Mouse (Mus musculus): Measurements from ENCODE around the gene Haghl. TPM values are rescaled to one million over a fixed set of nuclear protein-coding genes. Genes with fewer than 3 reads are reported as not detected.

Haghl gene
- 26.8 and 27.4 TPM in 2 replicates for polyA plus RNA-seq (2012; rRNA removed; ENCODE audit: low replicate concordance)

DNA sequence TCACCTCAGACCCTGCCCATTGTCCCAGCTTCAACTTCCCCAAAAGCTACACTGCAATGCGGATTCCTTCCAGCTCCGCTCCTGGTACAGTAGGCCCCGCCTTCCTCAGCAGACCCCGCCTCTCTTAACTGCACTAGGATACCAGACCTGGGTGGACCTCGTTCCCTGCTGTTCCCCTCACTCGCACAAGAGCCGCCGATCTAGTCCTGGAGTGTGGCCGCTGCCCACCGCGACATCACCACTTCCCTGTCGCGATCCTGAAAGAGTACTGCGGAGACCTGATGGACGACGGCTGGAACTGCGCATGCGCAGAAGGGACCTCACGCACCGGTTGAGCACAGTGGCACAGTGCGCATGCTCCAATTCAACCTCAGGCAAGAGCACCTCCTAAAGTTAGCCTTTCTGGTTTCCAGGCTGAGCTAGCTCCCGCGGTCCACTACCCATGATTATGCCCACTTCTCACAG, at the start of gene Haghl:
TSS of gene Haghl (minus strand) at position 393 of the 465 bp plus-strand sequence.

DNA sequence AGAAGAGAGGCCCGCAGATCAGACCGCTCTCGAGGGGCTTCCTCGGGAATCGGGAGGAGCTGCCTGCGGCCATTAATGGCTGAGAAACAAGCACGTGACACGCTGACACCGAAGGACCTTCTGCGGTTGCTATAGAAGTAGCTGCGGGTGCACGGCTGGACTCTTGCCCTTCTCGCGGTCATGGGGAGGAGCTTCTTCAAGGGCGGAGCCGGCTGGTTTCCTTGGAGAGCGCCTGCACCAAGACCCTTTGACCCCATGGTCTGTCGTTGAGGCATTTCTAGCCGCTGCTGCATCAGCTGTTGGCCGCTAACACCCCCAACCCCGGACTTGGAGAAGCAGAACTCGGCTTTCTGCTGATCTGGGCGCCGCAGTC, 47.8 kb upstream of the Haghl start, which contains the start of gene Stub1:
TSS of gene Stub1 (minus strand) at position 114 of the 373 bp plus-strand sequence.

DNA sequence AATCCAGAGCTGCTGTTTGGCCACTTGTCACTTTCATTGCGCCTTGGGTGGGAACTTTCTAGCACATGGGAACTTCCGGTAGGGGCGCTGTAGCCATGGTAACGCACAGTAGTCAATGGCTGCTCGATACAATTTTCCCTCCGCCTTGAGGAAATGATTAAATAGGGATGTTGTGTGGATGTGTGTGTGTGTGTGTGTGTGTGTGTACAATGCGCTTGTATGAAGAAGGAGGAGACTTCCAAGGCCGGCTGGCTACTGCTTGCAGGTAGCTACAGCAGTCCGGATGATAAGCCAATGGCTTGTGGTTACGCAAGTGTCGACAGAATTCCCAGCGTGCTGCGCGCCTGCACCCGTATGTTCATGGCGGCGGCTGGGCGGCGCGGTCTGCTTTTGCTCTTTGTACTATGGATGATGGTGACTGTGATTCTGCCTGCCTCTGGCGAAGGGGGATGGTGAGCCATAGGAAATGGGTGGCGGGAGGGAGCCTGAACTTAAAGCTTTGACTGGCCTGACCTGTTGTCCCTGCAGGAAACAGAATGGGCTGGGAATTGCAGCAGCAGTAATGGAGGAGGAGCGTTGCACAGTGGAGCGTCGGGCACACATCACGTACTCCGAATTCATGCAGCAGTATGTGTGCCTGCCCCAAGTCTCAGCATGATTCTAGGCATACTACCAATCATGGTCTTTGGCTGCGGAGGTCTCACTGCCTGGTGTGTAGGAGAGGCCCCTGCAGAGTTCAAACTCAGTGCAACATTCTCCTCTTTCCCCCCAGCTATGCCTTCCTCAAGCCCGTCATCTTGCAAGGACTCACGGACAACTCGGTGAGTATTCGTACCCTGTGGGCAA, 43.5 kb upstream of the Haghl start, which contains the start of gene Jmjd8:
TSS of gene Jmjd8 (plus strand) at position 156 of the 846 bp plus-strand sequence.

DNA sequence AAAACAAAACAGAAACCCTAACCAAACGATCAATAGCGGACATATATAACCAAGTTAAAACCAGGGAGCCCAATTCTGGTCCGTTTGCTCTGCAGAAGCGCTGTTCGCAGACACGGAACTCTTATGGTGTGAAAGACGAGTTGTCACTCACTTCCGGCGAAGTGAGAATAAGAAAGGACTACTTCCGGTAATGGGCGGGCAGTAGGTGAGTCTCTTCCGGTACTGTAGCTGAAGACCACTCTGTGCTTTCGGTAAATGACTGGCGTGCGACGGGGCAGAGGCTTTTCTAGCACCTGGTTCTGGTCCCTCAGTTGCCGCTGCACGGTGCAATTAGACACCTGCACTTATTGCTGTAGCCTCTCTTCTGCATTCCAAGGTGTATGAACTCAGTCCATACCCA, 38.0 kb upstream of the Haghl start, which contains the start of gene Wdr24:
TSS of gene Wdr24 (plus strand) at position 176 of the 400 bp plus-strand sequence.

DNA sequence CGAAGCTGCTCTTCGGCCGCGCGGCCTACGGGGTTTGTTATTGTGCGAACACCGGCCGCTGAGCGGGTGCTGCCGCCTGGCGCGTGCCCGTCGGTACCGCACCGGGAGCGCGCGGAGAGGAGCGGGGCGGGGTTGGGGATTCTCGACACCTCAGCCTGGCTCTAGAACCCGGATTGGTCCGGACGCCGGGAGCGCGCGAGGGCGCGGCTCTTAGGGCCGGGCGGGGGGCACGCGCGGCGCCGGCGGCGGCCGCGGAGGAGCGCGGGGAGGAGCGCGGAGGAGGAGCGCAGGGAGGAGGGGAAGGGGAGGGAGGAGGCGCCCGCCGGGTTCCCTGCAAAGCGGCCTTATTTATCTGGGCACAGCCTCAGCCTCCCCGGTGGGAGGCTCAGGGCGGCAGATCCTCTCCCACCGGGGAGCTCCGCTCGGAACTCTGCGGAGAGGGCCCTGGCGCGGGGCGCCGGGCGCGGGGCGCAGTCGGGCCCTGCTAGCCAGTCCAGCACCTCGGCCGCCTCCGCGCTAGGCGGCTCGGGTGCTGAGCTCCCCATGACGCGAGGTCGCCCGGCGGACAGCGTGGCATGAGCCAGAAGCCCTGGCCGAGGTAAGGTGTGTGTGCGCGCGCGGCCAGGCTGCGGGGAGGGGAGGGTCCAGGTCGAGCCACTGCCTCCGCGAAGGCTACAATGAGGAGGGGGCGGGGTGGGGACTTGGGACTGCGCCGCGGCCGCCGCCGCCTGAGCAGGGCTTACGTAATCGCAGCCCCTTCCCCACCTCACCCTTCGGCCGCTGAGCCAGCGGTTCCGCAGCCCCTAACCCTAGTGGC, 23.5 kb upstream of the Haghl start, which contains the start of gene Fbxl16:
TSS of gene Fbxl16 (plus strand) at position 297 of the 817 bp plus-strand sequence.

DNA sequence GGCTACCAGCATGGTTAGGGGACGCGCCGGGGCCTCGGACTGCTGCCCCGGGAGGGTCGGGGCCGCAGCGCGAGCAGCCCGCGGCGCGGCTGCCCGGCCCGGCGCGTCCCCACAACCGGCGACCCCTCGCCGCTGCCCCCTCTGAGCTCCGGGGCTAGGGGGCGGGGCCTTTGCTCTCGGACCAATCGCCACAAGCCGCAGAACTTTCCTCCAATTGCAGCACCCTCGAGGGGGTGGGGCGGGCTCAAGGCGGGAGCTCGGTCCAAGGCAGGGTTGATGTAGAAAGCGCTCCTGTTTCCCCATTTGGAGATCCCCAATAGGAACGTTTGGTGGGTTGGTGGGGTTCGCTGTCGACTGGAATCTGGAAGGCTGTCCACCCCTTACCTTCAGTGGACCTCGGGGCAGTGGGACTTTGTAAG, 11.5 kb upstream of the Haghl start, which contains the start of gene Metrn:
TSS of gene Metrn (minus strand) at position 186 of the 419 bp plus-strand sequence.

GRCm38 (mm10) chr17:25795609-25796092, 10.2 kb upstream of the Haghl start, which contains the start of gene AC134908.4:
Gene AC134908.4, minus strand, starts transcription at chr17:25795659.

DNA sequence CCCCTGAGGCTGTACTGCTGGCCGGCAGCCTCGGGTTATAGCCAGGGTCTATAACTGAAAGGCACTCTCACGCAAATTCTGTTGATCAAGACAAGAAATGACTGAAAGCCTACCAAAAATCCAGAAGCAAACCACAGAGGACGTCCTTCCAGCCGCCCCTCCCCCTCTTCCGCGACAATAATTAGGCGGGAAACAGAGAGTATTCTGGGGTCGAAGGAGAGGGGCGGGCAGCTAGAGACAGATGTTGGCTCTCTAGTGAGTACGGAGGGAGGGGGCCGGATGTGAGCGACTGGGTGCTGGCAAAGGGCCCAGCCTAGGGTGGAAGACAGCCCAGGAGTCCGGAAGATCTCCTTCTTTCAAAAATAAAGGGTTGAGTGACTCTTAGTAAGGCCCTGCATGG, 7.1 kb upstream of the Haghl start, which contains the start of gene Fam173a:
TSS of gene Fam173a (minus strand) at position 287 of the 400 bp plus-strand sequence.

DNA sequence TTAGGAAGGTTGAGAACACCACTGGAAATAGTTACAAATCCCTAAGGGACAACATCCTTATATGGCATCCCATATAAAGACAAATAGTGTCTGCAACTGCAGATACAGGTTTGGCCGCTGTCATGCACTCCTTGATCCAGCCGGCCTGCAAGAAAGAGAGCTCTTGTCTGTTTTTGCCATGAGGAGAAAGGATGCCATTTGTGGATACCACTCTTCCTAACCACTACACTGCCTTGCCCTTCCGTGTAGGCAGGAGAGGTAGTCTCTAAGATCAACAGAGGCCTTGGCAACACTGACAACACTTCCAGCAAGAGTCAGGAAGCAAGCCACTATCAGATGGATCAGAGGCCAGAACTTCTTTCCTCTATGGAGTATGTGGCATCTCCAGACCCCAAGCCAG, 807 bp upstream of the Haghl start, which contains the start of gene Ccdc78:
TSS of gene Ccdc78 (plus strand) at position 301 of the 400 bp plus-strand sequence.

DNA sequence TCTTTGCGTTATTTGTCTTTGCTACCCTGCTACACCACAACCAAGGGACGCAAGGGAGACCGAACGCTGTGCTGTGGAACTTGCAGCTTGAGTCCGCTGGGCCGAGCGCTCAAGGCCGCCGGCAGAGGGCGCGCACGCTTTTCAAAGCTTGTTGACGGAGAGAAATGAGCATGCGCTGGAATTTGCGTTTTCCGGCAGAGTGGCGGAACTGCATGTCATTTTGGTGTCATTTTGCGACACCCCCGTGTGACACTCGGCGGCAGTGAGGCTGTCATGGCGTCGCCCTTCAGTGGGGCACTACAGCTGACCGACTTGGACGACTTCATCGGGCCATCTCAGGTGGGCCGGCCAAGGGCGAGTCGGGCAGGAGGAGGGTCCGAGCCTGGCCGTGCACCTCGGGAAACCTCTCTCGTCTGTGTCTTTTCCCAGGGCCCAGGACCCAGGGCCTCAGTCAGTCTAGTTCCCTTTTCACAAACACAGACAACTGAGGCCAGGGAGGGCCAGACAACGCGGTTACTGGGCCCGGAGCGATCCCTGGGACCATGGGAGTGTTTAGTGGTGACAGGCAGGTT, 11.8 kb downstream of the Haghl start, which contains the start of gene Narfl:
TSS of gene Narfl (plus strand) at position 228 of the 572 bp plus-strand sequence.

DNA sequence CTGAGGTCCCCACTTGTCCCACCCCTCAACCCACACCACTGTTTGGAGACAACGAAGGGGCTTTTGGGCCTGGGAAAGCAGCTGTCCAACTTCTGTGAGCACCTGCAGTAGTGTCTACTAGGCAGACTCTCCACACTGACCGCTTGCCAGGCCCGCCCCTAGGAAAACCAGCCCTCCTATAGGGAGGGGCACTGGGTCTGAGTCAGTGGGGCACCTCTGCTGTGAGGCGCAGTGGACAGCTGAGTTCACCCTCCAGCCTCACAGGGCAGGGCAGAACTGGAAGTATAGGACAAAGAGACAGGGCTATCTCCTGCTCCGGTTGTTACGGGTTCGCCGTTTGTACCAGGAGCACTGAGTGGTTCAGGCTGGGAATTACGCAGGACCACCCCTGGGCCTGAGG, 31.2 kb downstream of the Haghl start, which contains the start of gene Msln:
TSS of gene Msln (minus strand) at position 138 of the 400 bp plus-strand sequence.

DNA sequence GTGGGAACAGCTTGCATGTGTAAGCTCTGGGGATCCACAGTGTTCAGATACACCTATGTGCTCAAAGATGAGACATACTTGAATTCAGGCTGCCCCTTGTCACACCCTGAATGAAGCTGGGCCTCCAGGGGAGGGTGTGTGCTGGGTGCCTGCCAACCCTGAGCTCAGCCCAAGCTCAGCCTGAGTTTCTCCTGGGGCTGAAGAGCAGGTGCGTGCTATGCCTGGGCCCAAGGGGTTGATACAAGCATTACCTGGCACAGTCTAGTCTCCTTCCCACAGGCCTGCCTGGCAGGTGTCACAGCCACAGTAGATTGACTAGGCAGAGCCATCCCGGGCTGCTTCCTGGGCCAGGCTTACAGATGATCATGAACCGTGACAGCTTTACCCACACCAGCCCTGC, 49.7 kb downstream of the Haghl start, which contains the start of gene Mslnl:
TSS of gene Mslnl (plus strand) at position 298 of the 400 bp plus-strand sequence.

Other genes with a start within 250 kb of the Haghl start
- gene Sox8, start 215.0 kb downstream of the Haghl start, polyA plus RNA-seq (2012; rRNA removed; ENCODE audit: low replicate concordance) = 0.35 and 0.44 TPM in 2 replicates
- 12.1 and 16.5 TPM in 2 replicates for gene Lmf1, start 206.6 kb downstream of the Haghl start, polyA plus RNA-seq (2012; rRNA removed; ENCODE audit: low replicate concordance)
- gene Gng13, start 68.5 kb downstream of the Haghl start, polyA plus RNA-seq (2012; rRNA removed; ENCODE audit: low replicate concordance) = 0.23 TPM in 1 of 2 replicates, not detected in the other
- gene Chtf18, start 58.3 kb downstream of the Haghl start, polyA plus RNA-seq (2012; rRNA removed; ENCODE audit: low replicate concordance) = 10.7 and 13.7 TPM in 2 replicates
- 23.9 and 28.5 TPM in 2 replicates for gene Rpusd1, start 58.0 kb downstream of the Haghl start, polyA plus RNA-seq (2012; rRNA removed; ENCODE audit: low replicate concordance)
- 0.27 and 0.29 TPM in 2 replicates for gene Mslnl, start 49.6 kb downstream of the Haghl start, polyA plus RNA-seq (2012; rRNA removed; ENCODE audit: low replicate concordance)
- 2.2 and 3.4 TPM in 2 replicates for gene Msln, start 31.3 kb downstream of the Haghl start, polyA plus RNA-seq (2012; rRNA removed; ENCODE audit: low replicate concordance)
- 11.9 and 15.5 TPM in 2 replicates for gene Narfl, start 11.9 kb downstream of the Haghl start, polyA plus RNA-seq (2012; rRNA removed; ENCODE audit: low replicate concordance)
- 0.06 TPM in 1 of 2 replicates, not detected in the other for gene Ccdc78, start 907 bp upstream of the Haghl start, polyA plus RNA-seq (2012; rRNA removed; ENCODE audit: low replicate concordance)
- gene Fam173a, start 7.2 kb upstream of the Haghl start, polyA plus RNA-seq (2012; rRNA removed; ENCODE audit: low replicate concordance) = 94.1 and 137 TPM in 2 replicates
- gene AC134908.4, start 10.0 kb upstream of the Haghl start, polyA plus RNA-seq (2012; rRNA removed; ENCODE audit: low replicate concordance) = not detected in 2 replicates
- gene Metrn, start 11.5 kb upstream of the Haghl start, polyA plus RNA-seq (2012; rRNA removed; ENCODE audit: low replicate concordance) = 29.1 and 38.2 TPM in 2 replicates
- 2.5 and 4.1 TPM in 2 replicates for gene Fbxl16, start 23.4 kb upstream of the Haghl start, polyA plus RNA-seq (2012; rRNA removed; ENCODE audit: low replicate concordance)
- 27.2 and 27.4 TPM in 2 replicates for gene Wdr24, start 38.0 kb upstream of the Haghl start, polyA plus RNA-seq (2012; rRNA removed; ENCODE audit: low replicate concordance)
- gene Jmjd8, start 43.2 kb upstream of the Haghl start, polyA plus RNA-seq (2012; rRNA removed; ENCODE audit: low replicate concordance) = 43.0 and 55.8 TPM in 2 replicates
- 105 and 167 TPM in 2 replicates for gene Stub1, start 47.7 kb upstream of the Haghl start, polyA plus RNA-seq (2012; rRNA removed; ENCODE audit: low replicate concordance)
- gene Rhbdl1, start 51.6 kb upstream of the Haghl start, polyA plus RNA-seq (2012; rRNA removed; ENCODE audit: low replicate concordance) = 6.5 and 12.9 TPM in 2 replicates
- gene Gm20683, start 56.1 kb upstream of the Haghl start, polyA plus RNA-seq (2012; rRNA removed; ENCODE audit: low replicate concordance) = 68.5 and 82.6 TPM in 2 replicates
- gene Rhot2, start 59.2 kb upstream of the Haghl start, polyA plus RNA-seq (2012; rRNA removed; ENCODE audit: low replicate concordance) = 122 and 144 TPM in 2 replicates
- gene Wdr90, start 75.8 kb upstream of the Haghl start, polyA plus RNA-seq (2012; rRNA removed; ENCODE audit: low replicate concordance) = 9.5 and 30.5 TPM in 2 replicates
- gene Mcrip2, start 83.1 kb upstream of the Haghl start, polyA plus RNA-seq (2012; rRNA removed; ENCODE audit: low replicate concordance) = 135 and 209 TPM in 2 replicates
- 162 and 249 TPM in 2 replicates for gene Mettl26, start 89.4 kb upstream of the Haghl start, polyA plus RNA-seq (2012; rRNA removed; ENCODE audit: low replicate concordance)
- 1.3 and 1.9 TPM in 2 replicates for gene Wfikkn1, start 95.2 kb upstream of the Haghl start, polyA plus RNA-seq (2012; rRNA removed; ENCODE audit: low replicate concordance)
- gene Rab40c, start 134.1 kb upstream of the Haghl start, polyA plus RNA-seq (2012; rRNA removed; ENCODE audit: low replicate concordance) = 38.2 and 46.0 TPM in 2 replicates
- gene Pigq, start 159.3 kb upstream of the Haghl start, polyA plus RNA-seq (2012; rRNA removed; ENCODE audit: low replicate concordance) = 69.2 and 87.1 TPM in 2 replicates
- gene Nhlrc4, start 159.3 kb upstream of the Haghl start, polyA plus RNA-seq (2012; rRNA removed; ENCODE audit: low replicate concordance) = not detected in 2 replicates
- gene A930017K11Rik, start 166.9 kb upstream of the Haghl start, polyA plus RNA-seq (2012; rRNA removed; ENCODE audit: low replicate concordance) = not detected in 2 replicates
- gene Capn15, start 200.1 kb upstream of the Haghl start, polyA plus RNA-seq (2012; rRNA removed; ENCODE audit: low replicate concordance) = 74.2 and 92.9 TPM in 2 replicates